Mouse (Mus musculus) kidney, postnatal 36 days (tissue): ENCODE measurements around the gene Narfl.

Experiments
- DNase-seq, 2 experiments: peaks; one replicate each; pipeline ENCODE4 v3.0.0; 2021 to 2022; ENCODE audit warnings: mixed read lengths in 2 of 2

Gene Narfl

DNA sequence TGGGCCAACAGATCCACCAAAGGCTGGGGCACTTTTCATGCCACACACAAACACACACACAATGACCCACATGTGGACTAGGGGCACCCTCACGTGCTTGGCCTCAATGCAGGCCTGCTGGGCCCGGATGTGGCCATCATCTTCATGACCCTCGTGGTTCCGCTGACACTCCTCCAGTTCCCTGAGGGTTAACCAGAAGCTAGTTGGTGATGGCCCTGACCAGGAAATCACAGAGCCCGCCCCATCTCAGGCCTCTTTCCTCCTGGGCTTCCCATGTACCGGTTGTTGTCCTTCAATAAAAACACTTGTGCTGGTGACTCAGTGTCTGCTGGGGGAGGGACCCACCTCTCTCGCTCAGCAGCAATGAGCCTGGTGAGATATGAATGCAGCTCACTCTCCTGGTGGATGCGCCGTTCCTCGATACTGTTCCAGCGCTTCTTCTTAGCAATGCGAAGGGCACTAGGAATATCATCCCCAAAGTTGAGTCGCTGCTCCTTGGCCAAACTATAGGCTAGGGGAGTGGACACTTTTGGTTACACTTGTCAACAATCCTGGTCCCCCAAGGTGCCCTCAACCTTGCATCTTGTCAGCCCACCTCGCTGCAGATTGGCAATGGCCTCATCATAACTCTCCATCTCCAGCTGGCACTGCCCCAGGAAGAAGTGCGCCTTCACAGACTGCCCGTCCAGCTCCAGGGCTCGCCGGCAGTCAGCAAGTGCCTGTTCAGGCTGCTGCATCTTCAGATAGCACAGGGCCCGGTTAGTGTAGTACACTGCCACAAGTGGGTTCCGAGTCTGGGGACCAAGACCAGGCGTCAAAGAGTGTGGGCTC is 58.1 kb downstream of the Narfl start:
- DNase-seq: peak in 1 of 2 experiments; percentile 63

DNA sequence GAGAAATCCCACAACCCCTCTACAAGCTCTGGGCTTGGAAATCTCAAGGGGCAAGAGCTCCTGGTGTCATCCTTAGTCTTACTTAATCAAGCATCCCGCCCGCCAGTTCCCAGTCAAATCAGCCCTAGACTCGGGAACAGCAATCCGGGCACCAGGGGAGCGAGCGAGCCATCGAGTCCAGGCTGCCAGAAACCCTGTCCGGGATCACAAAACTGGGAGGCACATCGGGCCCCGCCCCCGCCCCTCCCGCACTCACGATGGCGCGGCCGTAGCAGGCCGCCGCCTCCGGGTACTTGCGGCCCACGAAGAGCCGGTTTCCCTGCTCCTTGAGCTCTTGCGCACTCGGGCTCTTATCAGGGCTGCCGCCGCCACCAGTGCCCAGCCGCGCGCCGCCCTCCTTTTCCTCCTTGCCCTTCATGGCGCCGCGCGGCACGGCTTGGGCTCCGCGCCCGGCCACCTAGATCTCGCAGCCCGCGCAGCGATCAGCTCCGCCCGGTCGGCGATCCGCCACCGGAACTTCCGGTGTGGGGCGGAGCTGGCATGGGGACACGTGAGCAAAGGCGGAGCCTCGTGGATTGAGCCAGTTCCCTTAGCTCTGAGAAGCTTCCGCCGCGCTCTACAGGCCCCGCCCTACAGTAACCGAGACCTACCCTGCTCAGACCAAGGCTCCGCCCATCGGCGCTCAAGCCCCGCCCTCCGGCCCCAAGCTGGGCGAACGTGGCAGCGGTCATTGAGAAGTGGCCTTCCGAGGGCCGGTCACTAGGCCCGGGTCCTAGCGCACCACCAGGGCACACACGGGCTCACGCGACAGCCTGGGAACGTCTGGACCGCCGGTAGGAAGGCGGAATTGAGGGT is 59.1 kb downstream of the Narfl start:
- peak; percentile 100 for DNase-seq
